Mouse (Mus musculus): ENCODE results near the gene Gm19402.

DNA sequence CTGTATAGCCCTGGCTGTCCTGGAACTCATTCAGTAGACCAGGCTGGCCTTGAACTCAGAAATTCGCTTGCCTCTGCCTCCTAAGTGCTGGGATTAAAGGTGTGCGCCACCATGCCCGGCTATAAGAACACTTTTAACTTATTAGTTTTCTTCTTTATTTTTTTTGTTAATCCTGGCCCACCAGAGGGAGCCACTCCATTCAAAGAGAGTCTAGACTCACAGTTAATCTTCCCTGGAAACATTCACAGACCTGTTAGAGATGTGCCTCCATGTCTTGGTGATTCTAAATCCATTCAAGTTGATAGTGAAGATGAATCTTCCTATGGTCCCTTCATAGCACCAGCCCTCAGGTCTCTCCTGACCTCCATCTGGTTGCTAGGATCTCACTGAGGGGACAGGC lies 19.3 kb upstream of the Gm19402 start:
- TF ChIP-seq CTCF (IDR thresholded peaks at IDR 0.05; ENCODE audit: insufficient read depth, low read depth, low read length) (no peak), POLR2A (IDR thresholded peaks at IDR 0.05; ENCODE audit: insufficient read depth, low read depth, low read length) (no peak)
